Mouse (Mus musculus): Measurements from ENCODE around the gene Mst1r. TPM values are rescaled to one million over a fixed set of nuclear protein-coding genes. Genes with fewer than 3 reads are reported as not detected.

Gene Mst1r
- 0.24 TPM for total RNA-seq (2023)

DNA sequence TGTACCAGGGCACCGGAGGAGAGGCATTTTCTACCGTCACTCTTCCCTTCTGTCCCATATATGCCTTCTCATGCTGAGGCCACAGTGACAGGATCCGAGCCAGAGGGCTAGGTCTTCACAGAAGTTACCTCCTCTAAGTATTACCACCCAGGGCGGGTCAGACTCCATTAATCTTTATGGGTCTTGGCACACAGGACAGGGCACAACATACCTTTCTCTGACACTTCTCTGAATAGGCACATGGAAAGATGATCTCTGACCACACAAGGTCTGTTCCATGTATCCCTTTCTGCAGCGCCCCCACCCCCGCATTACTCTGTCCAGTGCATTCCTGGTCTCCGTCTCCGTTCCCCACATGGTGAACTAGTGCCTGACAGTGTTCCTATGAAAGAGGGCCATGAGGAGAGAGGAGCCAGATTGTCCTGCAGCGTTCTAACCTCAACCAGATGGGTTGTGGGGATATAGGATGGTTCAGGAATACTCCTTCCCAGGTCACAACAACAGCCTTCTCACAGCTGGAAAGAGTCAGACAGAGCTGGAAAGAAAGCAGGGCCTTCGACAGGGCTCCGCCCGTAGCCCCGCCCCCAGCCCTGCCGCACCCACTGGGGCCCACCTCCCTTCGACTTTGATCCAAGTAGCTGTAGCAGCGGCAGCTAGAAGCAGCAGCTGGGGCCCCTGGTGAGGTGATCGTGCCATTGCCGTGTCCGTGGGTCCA, at the start of gene Mst1r:
Gene Mst1r (plus strand): TSS at position 622 of the 715 bp plus-strand sequence.

DNA sequence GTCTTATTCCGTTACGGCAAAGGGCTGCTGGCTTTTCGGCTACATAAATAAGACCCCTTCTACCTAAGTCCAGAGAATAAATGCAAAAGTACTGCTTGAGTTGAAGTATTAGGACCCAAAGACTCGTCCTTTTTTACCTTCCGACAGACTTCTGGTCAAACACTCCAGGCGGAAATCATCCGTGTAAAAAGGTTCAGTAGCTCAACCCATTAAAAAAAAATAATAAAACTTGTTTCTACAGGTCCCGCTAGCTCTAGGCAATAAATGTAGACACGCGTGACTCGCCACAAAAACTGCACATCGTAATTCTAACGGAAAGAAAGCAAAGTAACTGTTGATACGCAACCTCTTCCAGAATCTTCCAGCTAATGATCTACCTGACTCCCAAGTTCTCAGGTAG, 33.5 kb upstream of the Mst1r start, which contains the start of gene Rbm6:
Gene Rbm6 (minus strand): TSS at position 101 of the 400 bp plus-strand sequence.

DNA sequence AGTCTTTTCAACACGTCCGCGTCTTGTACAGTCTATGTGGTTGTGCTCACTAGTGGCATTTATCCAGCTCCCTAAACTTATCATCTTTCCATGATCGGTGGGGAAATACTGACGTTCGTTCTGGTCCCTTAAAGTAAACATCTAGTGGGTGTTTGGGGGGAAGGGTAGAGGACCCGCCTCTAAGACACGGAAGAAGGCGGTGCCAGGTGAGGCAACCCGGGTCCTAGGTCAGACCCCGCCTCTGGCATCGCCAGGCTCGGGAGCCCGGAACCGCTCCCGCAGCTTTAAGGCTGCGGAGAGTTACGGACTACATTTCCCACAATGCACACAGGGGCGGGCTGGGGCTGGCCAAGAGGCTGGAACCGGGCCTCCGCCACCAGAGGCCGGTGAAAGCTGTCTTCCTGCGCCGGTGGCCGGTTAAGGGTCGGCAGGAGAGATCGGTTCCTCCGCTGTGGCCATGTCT, 18.8 kb upstream of the Mst1r start, which contains the start of gene Mon1a:
Gene Mon1a (plus strand): TSS at position 348 of the 463 bp plus-strand sequence.

DNA sequence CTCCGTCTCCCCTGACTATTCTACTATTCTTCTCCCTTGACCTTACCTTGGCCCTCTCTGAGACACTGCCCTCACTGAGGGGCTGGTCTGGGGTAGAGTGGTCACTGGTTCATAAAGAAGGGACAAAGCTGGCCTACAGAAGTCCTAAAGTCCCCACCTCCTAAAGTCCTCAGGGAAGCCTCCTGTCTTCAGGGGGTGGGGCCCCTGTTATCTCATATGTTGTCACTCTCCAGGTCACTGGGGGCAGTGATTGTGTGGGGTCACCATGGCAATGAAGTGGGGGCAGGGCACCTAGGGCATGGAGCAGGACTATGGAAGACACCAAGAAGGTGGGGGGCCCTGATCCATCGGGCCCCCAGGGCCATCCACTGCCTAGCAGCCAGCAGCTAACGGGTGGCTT, 21.5 kb downstream of the Mst1r start, which contains the start of gene Actl11:
Gene Actl11 (plus strand): TSS at position 301 of the 400 bp plus-strand sequence.

DNA sequence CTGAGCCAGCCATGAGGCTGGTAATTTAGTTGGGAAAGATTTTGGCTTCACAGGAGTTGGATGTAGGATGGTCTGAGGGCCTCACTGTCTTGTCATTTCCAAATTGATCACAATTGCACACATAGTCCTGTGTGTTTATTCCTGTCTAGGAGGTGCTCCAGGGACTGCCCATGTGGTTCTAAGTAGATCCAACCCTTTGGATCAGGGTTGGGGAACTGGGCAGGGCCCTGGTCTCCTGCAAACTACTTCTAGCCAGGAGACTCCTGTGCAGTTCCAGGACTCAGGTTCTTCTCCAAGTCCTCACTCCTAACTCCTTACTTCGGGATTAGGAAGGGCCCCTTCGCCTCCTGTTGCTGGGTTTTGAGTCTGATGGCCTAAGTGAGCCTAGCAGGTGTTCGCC, 28.7 kb downstream of the Mst1r start, which contains the start of gene Camkv:
Gene Camkv (plus strand): TSS at position 301 of the 400 bp plus-strand sequence.

DNA sequence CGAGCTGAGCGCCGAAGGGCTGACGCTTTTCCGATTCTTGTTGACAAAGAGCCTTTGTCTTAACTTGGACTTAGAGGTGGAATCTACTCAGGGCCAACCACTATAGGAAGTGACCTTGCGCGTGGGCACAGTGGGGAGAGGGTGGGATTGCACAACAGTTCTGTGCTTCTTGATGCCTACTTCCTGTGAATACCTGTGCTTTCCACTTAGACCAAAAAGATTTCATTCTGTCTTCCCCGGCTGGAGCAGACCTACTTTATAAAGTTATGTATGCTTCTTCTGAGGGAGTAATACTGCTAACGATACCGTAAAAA, 43.2 kb downstream of the Mst1r start, which contains the start of gene Traip:
Gene Traip (plus strand): TSS at position 215 of the 314 bp plus-strand sequence.

Other genes starting within 250 kb of the Mst1r start
- gene Slc38a3, start 237.3 kb upstream of the Mst1r start, total RNA-seq (2023), result not detected
- gene Gnat1, start 227.2 kb upstream of the Mst1r start, total RNA-seq (2023), result 1.4 TPM
- gene Sema3f, start 196.4 kb upstream of the Mst1r start, total RNA-seq (2023), result 2.0 TPM
- 262 TPM for gene Rbm5, start 135.9 kb upstream of the Mst1r start, total RNA-seq (2023)
- 139 TPM for gene Rbm6, start 33.6 kb upstream of the Mst1r start, total RNA-seq (2023)
- 18.6 TPM for gene Mon1a, start 18.7 kb upstream of the Mst1r start, total RNA-seq (2023)
- not detected for gene Actl11, start 21.6 kb downstream of the Mst1r start, total RNA-seq (2023)
- not detected for gene Camkv, start 28.8 kb downstream of the Mst1r start, total RNA-seq (2023)
- 8.8 TPM for gene Traip, start 43.3 kb downstream of the Mst1r start, total RNA-seq (2023)
- 186 TPM for gene Uba7, start 68.6 kb downstream of the Mst1r start, total RNA-seq (2023)
- 0.89 TPM for gene Gm20661, start 76.2 kb downstream of the Mst1r start, total RNA-seq (2023)
- gene Inka1, start 79.0 kb downstream of the Mst1r start, total RNA-seq (2023), result 2.2 TPM
- gene Cdhr4, start 85.6 kb downstream of the Mst1r start, total RNA-seq (2023), result 3.0 TPM
- not detected for gene Gm20662, start 89.5 kb downstream of the Mst1r start, total RNA-seq (2023)
- 143 TPM for gene Ip6k1, start 95.6 kb downstream of the Mst1r start, total RNA-seq (2023)
- 23.9 TPM for gene Gmppb, start 142.4 kb downstream of the Mst1r start, total RNA-seq (2023)
- gene Amigo3, start 146.3 kb downstream of the Mst1r start, total RNA-seq (2023), result 6.9 TPM
- gene Mst1, start 173.6 kb downstream of the Mst1r start, total RNA-seq (2023), result 0.71 TPM
- gene Rnf123, start 176.5 kb downstream of the Mst1r start, total RNA-seq (2023), result 168 TPM
- 110 TPM for gene Apeh, start 187.7 kb downstream of the Mst1r start, total RNA-seq (2023)